Mouse (Mus musculus): Measurements from ENCODE around the gene Spata25. TPM values are rescaled to one million over a fixed set of nuclear protein-coding genes. Genes with fewer than 3 reads are reported as not detected.

Spata25 gene
- polyA plus RNA-seq, 1 experiment from 2014 or later: not detected

GRCm38 (mm10) chr2:164793236-164793635 lies 35.1 kb downstream of the Spata25 start:
- no peak overlapping the region for H3K4me3 ChIP-seq (ENCODE audit: low read depth, low read length)
- 80% methylated on average over 3 of the region's 3 CpGs for WGBS
- H3K27me3 ChIP-seq (ENCODE audit: control insufficient read depth, insufficient read depth, low read length): no peaks in the 10 kb centered on the region
- H3K4me1 ChIP-seq (replicated peaks; ENCODE audit: control insufficient read depth, insufficient read depth): no peaks in the 10 kb centered on the region
- no peak overlapping the region for H3K27ac ChIP-seq (replicated peaks)
- peaks cover 21% of the 10 kb centered on the region for H3K36me3 ChIP-seq (ENCODE audit: control insufficient read depth, insufficient read depth, low read length)
- no peak overlapping the region for H3K4me2 ChIP-seq (replicated peaks; ENCODE audit: low read depth)
- peak; percentile 82 for TF ChIP-seq CTCF (IDR thresholded peaks at IDR 0.05; ENCODE audit: low read depth)
- no peak for TF ChIP-seq EP300 (optimal IDR thresholded peaks at IDR 0.05)
- H3K9me3 ChIP-seq (ENCODE audit: control insufficient read depth, low read length): no peaks in the 10 kb centered on the region
- peak; percentile 67 for DNase-seq (ENCODE audit: low spot score)
- no peak overlapping the region for H3K9ac ChIP-seq (ENCODE audit: low read length)
- no peak; the same call in 1 of the 2 replicates for ATAC-seq (ENCODE audit: low FRiP score, low TSS enrichment)

- no peaks in the 10 kb centered on the region for H3K9me3 ChIP-seq (ENCODE audit: control insufficient read depth, low read length)
- no peak overlapping the region for H3K4me3 ChIP-seq (ENCODE audit: low read depth, low read length)
- TF ChIP-seq EP300 (optimal IDR thresholded peaks at IDR 0.05): no peak
- TF ChIP-seq CTCF (IDR thresholded peaks at IDR 0.05; ENCODE audit: low read depth): no peak
- DNase-seq (ENCODE audit: low spot score): no peak
- H3K4me1 ChIP-seq (replicated peaks; ENCODE audit: control insufficient read depth, insufficient read depth): no peaks in the 10 kb centered on the region
- H3K27ac ChIP-seq (replicated peaks): no peak overlapping the region
- ATAC-seq (ENCODE audit: low FRiP score, low TSS enrichment): no peak
- 86% methylated on average over 12 of the region's 12 CpGs for WGBS
- H3K36me3 ChIP-seq (ENCODE audit: control insufficient read depth, insufficient read depth, low read length): peaks cover 17% of the 10 kb centered on the region
- no peaks in the 10 kb centered on the region for H3K27me3 ChIP-seq (ENCODE audit: control insufficient read depth, insufficient read depth, low read length)
- no peak overlapping the region for H3K9ac ChIP-seq (ENCODE audit: low read length)
- H3K4me2 ChIP-seq (replicated peaks; ENCODE audit: low read depth): no peak overlapping the region
Observed at GRCm38 (mm10) chr2:164792400-164793190, 35.7 kb downstream of the Spata25 start.

- TF ChIP-seq EP300 (optimal IDR thresholded peaks at IDR 0.05): no peak
- TF ChIP-seq CTCF (IDR thresholded peaks at IDR 0.05; ENCODE audit: low read depth): no peak
- no peak overlapping the region for H3K9ac ChIP-seq (ENCODE audit: low read length)
- no peak for ATAC-seq (ENCODE audit: low FRiP score, low TSS enrichment)
- H3K4me1 ChIP-seq (replicated peaks; ENCODE audit: control insufficient read depth, insufficient read depth): no peaks in the 10 kb centered on the region
- WGBS: 87% methylated on average over 18 of the region's 18 CpGs
- H3K36me3 ChIP-seq (ENCODE audit: control insufficient read depth, insufficient read depth, low read length): peaks cover 17% of the 10 kb centered on the region
- H3K27ac ChIP-seq (replicated peaks): no peak overlapping the region
- H3K9me3 ChIP-seq (ENCODE audit: control insufficient read depth, low read length): no peaks in the 10 kb centered on the region
- H3K4me3 ChIP-seq (ENCODE audit: low read depth, low read length): no peak overlapping the region
- H3K27me3 ChIP-seq (ENCODE audit: control insufficient read depth, insufficient read depth, low read length): no peaks in the 10 kb centered on the region
- H3K4me2 ChIP-seq (replicated peaks; ENCODE audit: low read depth): no peak overlapping the region
- DNase-seq (ENCODE audit: low spot score): no peak
Observed at GRCm38 (mm10) chr2:164791841-164792261, 36.5 kb downstream of the Spata25 start.

- H3K9me3 ChIP-seq (ENCODE audit: control insufficient read depth, low read length): no peaks in the 10 kb centered on the region
- TF ChIP-seq EP300 (optimal IDR thresholded peaks at IDR 0.05) (no peak), CTCF (IDR thresholded peaks at IDR 0.05; ENCODE audit: low read depth) (no peak)
- no peaks in the 10 kb centered on the region for H3K4me1 ChIP-seq (replicated peaks; ENCODE audit: control insufficient read depth, insufficient read depth)
- ATAC-seq (ENCODE audit: low FRiP score, low TSS enrichment) (no peak), DNase-seq (ENCODE audit: low spot score) (no peak)
- no peak overlapping the region for H3K9ac ChIP-seq (ENCODE audit: low read length)
- no peaks in the 10 kb centered on the region for H3K27me3 ChIP-seq (ENCODE audit: control insufficient read depth, insufficient read depth, low read length)
- no peak overlapping the region for H3K4me2 ChIP-seq (replicated peaks; ENCODE audit: low read depth)
- H3K36me3 ChIP-seq (ENCODE audit: control insufficient read depth, insufficient read depth, low read length): peaks cover 17% of the 10 kb centered on the region
- 54% methylated on average over 4 of the region's 4 CpGs for WGBS
- H3K27ac ChIP-seq (replicated peaks): no peak overlapping the region
- no peak overlapping the region for H3K4me3 ChIP-seq (ENCODE audit: low read depth, low read length)
Observed at GRCm38 (mm10) chr2:164790451-164790850, 37.9 kb downstream of the Spata25 start.

- ATAC-seq (ENCODE audit: low FRiP score, low TSS enrichment) (no peak), DNase-seq (ENCODE audit: low spot score) (no peak)
- H3K27me3 ChIP-seq (ENCODE audit: control insufficient read depth, insufficient read depth, low read length): no peaks in the 10 kb centered on the region
- TF ChIP-seq CTCF (IDR thresholded peaks at IDR 0.05; ENCODE audit: low read depth) (no peak), EP300 (optimal IDR thresholded peaks at IDR 0.05) (no peak)
- no peak overlapping the region for H3K9ac ChIP-seq (ENCODE audit: low read length)
- H3K4me2 ChIP-seq (replicated peaks; ENCODE audit: low read depth): no peak overlapping the region
- H3K4me3 ChIP-seq (ENCODE audit: low read depth, low read length): no peak overlapping the region
- no peak overlapping the region for H3K27ac ChIP-seq (replicated peaks)
- H3K9me3 ChIP-seq (ENCODE audit: control insufficient read depth, low read length): no peaks in the 10 kb centered on the region
- WGBS: 51% methylated on average over 4 of the region's 4 CpGs
- H3K4me1 ChIP-seq (replicated peaks; ENCODE audit: control insufficient read depth, insufficient read depth): 0 out of 2 replicates have a peak, but pooled peaks cover 3% of the 10 kb centered on the region
- H3K36me3 ChIP-seq (ENCODE audit: control insufficient read depth, insufficient read depth, low read length): peaks cover 14% of the 10 kb centered on the region
Observed at GRCm38 (mm10) chr2:164788411-164788810, 39.9 kb downstream of the Spata25 start.

- H3K9me3 ChIP-seq (ENCODE audit: control insufficient read depth, low read length): no peaks in the 10 kb centered on the region
- ATAC-seq (ENCODE audit: low FRiP score, low TSS enrichment) (no peak), DNase-seq (ENCODE audit: low spot score) (no peak)
- no peak for TF ChIP-seq EP300 (optimal IDR thresholded peaks at IDR 0.05)
- H3K27ac ChIP-seq (replicated peaks): no peak overlapping the region
- 73% methylated on average over 10 of the region's 10 CpGs for WGBS
- H3K4me3 ChIP-seq (ENCODE audit: low read depth, low read length): no peak overlapping the region
- no peak overlapping the region for H3K4me2 ChIP-seq (replicated peaks; ENCODE audit: low read depth)
- H3K9ac ChIP-seq (ENCODE audit: low read length): no peak overlapping the region
- H3K36me3 ChIP-seq (ENCODE audit: control insufficient read depth, insufficient read depth, low read length): peaks cover 11% of the 10 kb centered on the region
- H3K27me3 ChIP-seq (ENCODE audit: control insufficient read depth, insufficient read depth, low read length): no peaks in the 10 kb centered on the region
- H3K4me1 ChIP-seq (replicated peaks; ENCODE audit: control insufficient read depth, insufficient read depth): 0 out of 2 replicates have a peak, but pooled peaks cover 3% of the 10 kb centered on the region
Observed at GRCm38 (mm10) chr2:164787779-164788178, 40.6 kb downstream of the Spata25 start.
